Mouse (Mus musculus) liver, embryonic 14.5 days (tissue): ENCODE results near the gene Slf2. TPM values are rescaled to one million over a fixed set of nuclear protein-coding genes. Genes with fewer than 3 reads are reported as not detected.

ENCODE experiments used
- ATAC-seq: fragments of 200-750 bp; cut with Nextera tagmentation; 2 replicates; pipeline ENCODE4 v1.8.0; 2017; ENCODE audit warnings: moderate number of reproducible peaks, mild to moderate bottlenecking, moderate library complexity; ENCODE audit not compliant: insufficient read depth
- DNase-seq, 3 experiments: peaks; one replicate each; pipeline ENCODE4 v3.0.0-alpha.2; 2012 to 2013; ENCODE audit warnings: low read depth in 3 of 3, low spot score in 3 of 3
- H3K27ac ChIP-seq: fragments of 300-500 bp; sonication (generic); 2 replicates; pipeline ENCODE4 v1.5.1; 2014; ENCODE audit warnings: moderate library complexity, mild to moderate bottlenecking, control low read depth, inconsistent platforms
- H3K27me3 ChIP-seq: fragments of 300-500 bp; sonication (generic); 2 replicates; pipeline ENCODE4 v1.6.1; 2014; ENCODE audit warnings: mild to moderate bottlenecking, low read length, moderate library complexity; ENCODE audit not compliant: control insufficient read depth, insufficient read depth
- H3K36me3 ChIP-seq: fragments of 300-500 bp; sonication (generic); replicated peaks from 2 replicates; pipeline ENCODE4 v1.6.1; 2014; ENCODE audit warnings: low read depth; ENCODE audit not compliant: control insufficient read depth, insufficient read depth
- H3K4me1 ChIP-seq, 2 experiments: fragments of 200-500 bp in 1 of 2; fragments of 300-500 bp in 1 of 2; sonication (generic) in 1 of 2; replicated peaks; 2 replicates each; pipeline ENCODE4 v1.6.1; 2012 to 2014; ENCODE audit warnings: antibody characterized with exemption in 1 of 2, inconsistent platforms in 1 of 2, low read length in 1 of 2; ENCODE audit not compliant: control insufficient read depth in 2 of 2, insufficient read depth in 2 of 2
- H3K4me2 ChIP-seq: fragments of 300-500 bp; sonication (generic); 2 replicates; pipeline ENCODE4 v1.6.1; 2014; ENCODE audit warnings: low read depth, mild to moderate bottlenecking, control low read depth, moderate library complexity
- H3K4me3 ChIP-seq, 2 experiments: fragments of 200-500 bp in 1 of 2; fragments of 300-500 bp in 1 of 2; sonication (generic) in 1 of 2; 2 replicates each; pipeline ENCODE4 v1.5.1; 2012 to 2014; ENCODE audit warnings: low read depth in 2 of 2, low read length in 2 of 2, mild to moderate bottlenecking in 2 of 2, control low read depth in 1 of 2, inconsistent platforms in 1 of 2, moderate library complexity in 1 of 2; ENCODE audit not compliant: insufficient read depth in 1 of 2
- H3K9ac ChIP-seq: fragments of 300-500 bp; sonication (generic); replicated peaks from 2 replicates; pipeline ENCODE4 v1.6.1; 2014; ENCODE audit warnings: mild to moderate bottlenecking, control low read depth, moderate library complexity
- H3K9me3 ChIP-seq: fragments of 300-500 bp; sonication (generic); 2 replicates; pipeline ENCODE4 v1.6.1; 2016; ENCODE audit warnings: low read length, mixed read lengths; ENCODE audit not compliant: control insufficient read depth
- CTCF ChIP-seq: IDR thresholded peaks from 2 replicates; pipeline ENCODE4 v1.5.1; 2016; ENCODE audit warnings: antibody characterized with exemption, low read depth, control low read depth
- EP300 ChIP-seq: IDR thresholded peaks from 2 replicates; pipeline ENCODE4 v1.6.1; 2016; ENCODE audit warnings: antibody characterized with exemption, low read depth
- WGBS: fragments of 180-500 bp; shearing (Covaris S2); extraction: QIAGEN DNeasy Blood & Tissue Kit; methylation state at CpG from one replicate; pipeline ENCODE4 v1.1.7; 2014; ENCODE audit not compliant: insufficient replicate concordance; 5-methylcytosine and 5-hydroxymethylcytosine counted together
- polyA plus RNA-seq, 2 experiments: library from polyadenylated mRNA; depleted of rRNA in 1 of 2; stranded (reverse) in 1 of 2; unstranded in 1 of 2; fragments of >200 nt; fragmentation: Nextera tagmentation in 1 of 2; extraction: Ambion mirVana in 1 of 2; gene quantifications; 2 replicates each; pipeline versions ENCODE4 v1.2.1 to v1.2.3; 2012 to 2014

Slf2 gene
- polyA plus RNA-seq, 2 experiments, result 8.6 to 11.1 TPM

DNA sequence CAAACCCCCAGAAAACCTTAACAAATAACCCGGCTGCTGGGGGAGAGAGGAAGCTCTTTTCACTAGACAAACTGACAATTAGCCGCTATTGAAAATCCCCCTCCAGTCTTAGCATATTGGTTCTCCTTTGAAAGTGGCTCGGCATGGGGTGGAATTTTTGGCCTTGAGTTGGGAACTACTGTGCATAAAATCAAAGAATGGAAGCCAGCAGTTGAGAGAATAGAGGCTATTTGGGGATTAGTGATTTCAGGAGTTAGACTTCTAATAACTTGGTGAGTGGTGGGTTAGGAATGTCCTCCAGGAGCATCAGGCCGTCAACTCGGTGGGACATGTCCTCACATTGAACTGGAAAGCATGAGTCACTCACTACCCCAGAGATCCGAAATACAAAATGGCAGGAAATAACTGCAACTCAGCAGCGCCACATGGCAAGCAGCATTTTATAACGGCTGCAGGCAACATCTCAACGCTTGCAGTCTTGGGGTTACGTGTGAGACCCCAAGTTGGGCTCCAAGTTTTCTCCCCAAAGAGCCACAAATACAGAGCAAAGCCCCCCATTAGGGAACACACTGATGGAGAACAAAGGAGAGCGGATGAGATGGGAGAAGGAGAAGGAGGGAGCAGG, 22.0 kb upstream of the Slf2 start:
- H3K4me2 ChIP-seq, result no peak overlapping the region
- H3K36me3 ChIP-seq, result no peaks in the 10 kb centered on the region
- ATAC-seq (no peak), DNase-seq (no peak)
- H3K9me3 ChIP-seq, result no peaks in the 10 kb centered on the region
- H3K4me1 ChIP-seq, result peaks cover 0 to 3% of the 10 kb centered on the region in 2 experiments; a peak in 2 of 4 replicates
- 48% methylated on average over 11 of the region's 11 CpGs for WGBS
- no peak overlapping the region for H3K4me3 ChIP-seq
- H3K27me3 ChIP-seq, result no peaks in the 10 kb centered on the region
- TF ChIP-seq CTCF (no peak), EP300 (no peak)
- no peak overlapping the region for H3K9ac ChIP-seq
- no peak overlapping the region for H3K27ac ChIP-seq

GRCm38 (mm10) chr19:44914481-44915249, 16.3 kb upstream of the Slf2 start:
- DNase-seq (no peak), ATAC-seq (no peak)
- Histone ChIP-seq H3K27ac (no peak overlapping the region), H3K9me3 (no peaks in the 10 kb centered on the region), H3K4me1 (no peaks in the 10 kb centered on the region), H3K4me3 (no peak overlapping the region), H3K9ac (no peak overlapping the region), H3K4me2 (no peak overlapping the region), H3K36me3 (no peaks in the 10 kb centered on the region), H3K27me3 (no peaks in the 10 kb centered on the region)
- 39% methylated on average over 10 of the region's 10 CpGs for WGBS
- TF ChIP-seq CTCF, result no peak
- no peak for TF ChIP-seq EP300

- DNase-seq, result no peak
- 64% methylated on average over 6 of the region's 6 CpGs for WGBS
- no peak overlapping the region for H3K27ac ChIP-seq
- no peak overlapping the region for H3K4me2 ChIP-seq
- no peak overlapping the region for H3K4me3 ChIP-seq
- H3K9me3 ChIP-seq, result no peaks in the 10 kb centered on the region
- H3K27me3 ChIP-seq, result no peaks in the 10 kb centered on the region
- no peak for ATAC-seq
- H3K36me3 ChIP-seq, result no peaks in the 10 kb centered on the region
- no peak overlapping the region for H3K9ac ChIP-seq
- no peaks in the 10 kb centered on the region for H3K4me1 ChIP-seq
- no peak for TF ChIP-seq EP300
- no peak for TF ChIP-seq CTCF
These were observed 12.8 kb upstream of the Slf2 start for GRCm38 (mm10) chr19:44918171-44918570.

DNA sequence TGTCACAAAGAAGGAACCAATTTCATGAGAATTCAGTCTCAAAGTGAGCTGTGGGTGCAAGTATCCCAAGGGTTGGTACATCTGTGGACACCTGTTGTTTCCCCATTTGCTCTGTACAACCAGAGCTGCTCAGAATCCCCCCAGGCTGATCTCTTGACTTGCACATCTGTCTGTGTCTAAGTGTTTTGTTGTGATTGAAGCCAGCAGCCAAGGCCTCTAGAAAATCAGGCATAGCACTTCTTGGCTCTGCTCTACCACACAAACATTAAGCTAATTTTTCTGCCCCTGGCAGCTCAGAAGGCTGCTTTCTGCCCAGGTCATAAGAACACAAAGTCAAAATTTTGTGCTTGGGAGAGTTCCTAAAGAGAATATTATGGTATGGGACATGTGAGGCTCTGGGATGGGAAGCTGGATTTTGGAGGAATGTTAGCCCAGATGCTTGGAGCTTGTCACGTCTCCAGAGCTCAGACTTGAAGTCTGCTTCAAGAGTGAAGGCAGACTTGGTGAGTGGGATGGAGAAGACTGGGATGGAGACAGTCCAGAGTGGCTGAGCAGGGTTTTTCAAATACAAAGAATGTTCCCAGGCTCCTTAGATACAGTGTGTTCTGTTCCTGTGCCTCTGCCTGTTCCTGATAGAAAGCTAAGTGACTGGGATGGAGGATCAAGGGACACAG, 9.3 kb upstream of the Slf2 start:
- ATAC-seq (no peak), DNase-seq (no peak)
- 33% methylated on average over 1 of the region's 1 CpGs for WGBS
- no peaks in the 10 kb centered on the region for H3K4me1 ChIP-seq
- no peak overlapping the region for H3K4me2 ChIP-seq
- no peak overlapping the region for H3K27ac ChIP-seq
- H3K27me3 ChIP-seq, result no peaks in the 10 kb centered on the region; the same call in 1 of the 2 replicates
- no peak overlapping the region for H3K4me3 ChIP-seq
- no peaks in the 10 kb centered on the region for H3K9me3 ChIP-seq
- no peaks in the 10 kb centered on the region for H3K36me3 ChIP-seq
- TF ChIP-seq EP300 (no peak), CTCF (no peak)
- H3K9ac ChIP-seq, result no peak overlapping the region

DNA sequence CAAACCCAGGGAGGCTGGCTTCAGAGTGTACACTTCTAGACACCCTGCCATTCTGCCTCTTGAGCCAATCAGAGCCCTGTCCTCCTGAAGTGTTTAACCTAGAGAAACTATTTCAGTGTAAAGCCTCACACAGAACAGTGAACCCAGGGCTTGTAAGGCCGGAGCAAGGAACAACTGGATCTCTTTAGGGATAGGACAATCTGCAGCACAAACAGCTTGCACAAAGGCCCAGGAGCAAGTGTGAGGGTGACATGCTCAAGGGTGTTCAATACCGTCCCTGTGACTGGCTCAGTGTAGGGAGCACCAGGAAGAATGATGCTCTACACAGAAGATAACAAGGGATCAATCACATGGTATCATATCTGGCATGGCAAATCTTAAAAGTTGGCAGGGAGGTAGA, 8.4 kb upstream of the Slf2 start:
- no peak overlapping the region for H3K9ac ChIP-seq
- no peaks in the 10 kb centered on the region for H3K4me1 ChIP-seq
- TF ChIP-seq EP300, result no peak
- TF ChIP-seq CTCF, result no peak
- no peak overlapping the region for H3K4me3 ChIP-seq
- no peak for ATAC-seq
- no peak overlapping the region for H3K4me2 ChIP-seq
- no peak for DNase-seq
- WGBS, result 51% methylated on average over 2 of the region's 2 CpGs
- no peaks in the 10 kb centered on the region for H3K36me3 ChIP-seq
- no peaks in the 10 kb centered on the region for H3K9me3 ChIP-seq
- H3K27me3 ChIP-seq, result no peaks in the 10 kb centered on the region; the same call in 1 of the 2 replicates
- no peak overlapping the region for H3K27ac ChIP-seq
